Mouse (Mus musculus): ENCODE measurements around the gene Gm48551.

Gene Gm48551

DNA sequence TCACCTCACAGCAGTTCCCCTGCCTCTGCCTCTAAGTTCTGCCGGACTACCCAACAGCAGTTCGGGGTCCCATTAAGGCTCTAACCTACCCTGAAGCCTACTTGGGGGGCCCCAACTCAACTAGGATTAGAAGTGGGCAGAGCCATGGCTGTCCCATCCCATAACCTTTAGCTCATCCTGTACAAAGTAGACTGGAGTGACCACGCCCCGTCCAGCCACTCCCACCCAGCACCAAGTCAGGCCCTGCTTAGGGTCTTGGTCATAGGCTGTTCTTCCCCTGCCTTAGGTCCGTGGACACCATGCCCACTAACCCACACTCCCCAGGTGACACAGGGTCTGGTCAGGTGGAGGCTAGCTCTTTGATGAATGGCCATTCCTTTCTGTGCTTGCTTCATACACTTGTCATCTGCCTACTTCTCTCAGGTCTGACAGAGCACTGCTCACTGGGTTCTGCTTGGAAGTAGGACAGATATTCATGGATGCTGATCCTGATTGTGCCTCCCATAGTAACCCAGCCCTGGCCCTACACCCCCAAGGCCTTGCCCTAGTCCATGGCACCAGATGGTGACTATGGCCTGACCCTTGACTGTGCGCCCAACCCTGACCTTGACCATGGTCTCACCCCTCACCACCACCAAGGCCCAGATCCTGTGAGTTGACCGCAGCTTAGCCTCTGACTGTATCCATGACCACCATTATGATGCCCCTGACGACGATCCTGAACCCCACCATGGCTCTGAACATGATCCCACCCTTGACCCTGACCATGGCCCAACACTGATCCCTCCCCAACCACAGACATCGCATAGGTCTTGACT, 35.1 kb downstream of the Gm48551 start:
- no peak for DNase-seq

DNA sequence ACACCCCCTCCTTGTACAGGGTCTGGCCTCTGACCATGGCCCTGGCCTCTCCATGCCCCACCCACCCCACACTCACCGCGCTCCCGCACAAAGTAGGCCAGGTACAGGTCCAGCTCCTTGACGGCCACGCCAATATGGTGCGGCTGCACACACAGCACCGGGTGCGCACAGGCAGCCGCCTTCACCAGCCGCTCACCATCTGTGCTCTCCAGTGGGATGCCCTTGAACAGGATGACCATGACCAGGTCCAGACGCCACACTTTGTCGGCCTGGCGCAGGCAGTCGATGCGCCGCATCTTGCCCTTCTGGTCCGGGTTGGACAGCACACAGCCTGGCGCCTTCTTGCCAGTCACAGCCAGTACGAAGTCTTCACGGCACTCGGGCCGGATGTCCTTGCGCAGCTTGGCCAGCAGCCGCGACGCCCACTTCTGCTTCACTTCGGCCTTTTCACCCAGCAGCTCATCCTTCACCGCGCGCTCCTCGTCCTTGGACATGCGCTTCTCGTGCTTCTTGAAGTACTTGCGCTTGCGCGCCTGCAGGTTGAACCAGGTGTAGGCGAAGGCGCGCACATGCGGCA, 36.0 kb downstream of the Gm48551 start:
- DNase-seq, result peak; percentile 45

GRCm38 (mm10) chr10:81421041-81421796, 37.0 kb downstream of the Gm48551 start:
- DNase-seq, result peak; percentile 0

- DNase-seq, result peak; percentile 1
These were observed 37.5 kb downstream of the Gm48551 start for GRCm38 (mm10) chr10:81421797-81422100.

DNA sequence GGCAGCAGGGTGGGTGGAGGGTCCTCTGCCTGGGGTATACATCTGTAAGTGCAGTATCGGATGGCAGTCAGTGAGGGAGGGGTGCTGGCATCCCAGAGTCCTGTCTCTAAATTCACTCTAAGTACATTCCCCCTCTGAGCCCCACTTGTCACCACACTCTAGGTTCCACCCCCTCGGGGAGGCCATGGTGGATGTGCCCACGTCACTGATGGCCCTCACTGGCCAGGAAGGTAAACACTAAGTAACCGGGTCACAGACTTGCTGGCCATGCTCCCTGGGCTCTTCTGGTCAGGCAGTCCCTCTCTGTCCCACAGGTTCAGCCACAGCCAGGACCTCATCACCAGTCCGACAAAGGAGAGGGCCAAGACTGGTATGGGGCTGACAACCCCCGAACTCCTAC, 37.9 kb downstream of the Gm48551 start:
- peak; percentile 27 for DNase-seq

DNA sequence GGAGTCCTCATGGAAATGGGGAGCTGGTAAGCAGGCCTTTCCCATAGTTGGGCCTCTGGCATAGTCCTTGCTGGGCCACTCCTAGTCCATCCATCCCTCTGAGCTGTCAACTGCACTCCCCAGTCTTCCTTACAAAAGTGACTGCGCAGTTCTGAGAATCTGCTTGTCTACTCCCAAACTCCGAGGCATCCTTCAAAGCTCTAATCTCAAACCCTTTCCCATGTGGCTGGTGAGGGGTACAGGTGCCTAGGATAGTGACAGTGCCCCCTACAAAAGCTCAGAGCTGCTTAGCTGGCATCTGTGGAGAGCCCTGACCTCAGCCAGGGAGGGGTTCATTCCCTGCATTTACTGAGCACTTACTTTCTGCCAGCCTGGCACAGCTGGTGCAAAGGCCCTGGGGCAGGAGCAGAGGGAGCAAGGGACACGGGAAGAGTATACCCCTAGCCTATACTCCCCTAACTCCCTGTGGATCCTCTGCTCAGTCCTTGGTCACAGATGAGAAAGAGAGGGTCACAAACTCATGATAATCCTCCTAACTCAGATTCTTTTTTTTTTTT, 38.5 kb downstream of the Gm48551 start:
- no peak for DNase-seq

DNA sequence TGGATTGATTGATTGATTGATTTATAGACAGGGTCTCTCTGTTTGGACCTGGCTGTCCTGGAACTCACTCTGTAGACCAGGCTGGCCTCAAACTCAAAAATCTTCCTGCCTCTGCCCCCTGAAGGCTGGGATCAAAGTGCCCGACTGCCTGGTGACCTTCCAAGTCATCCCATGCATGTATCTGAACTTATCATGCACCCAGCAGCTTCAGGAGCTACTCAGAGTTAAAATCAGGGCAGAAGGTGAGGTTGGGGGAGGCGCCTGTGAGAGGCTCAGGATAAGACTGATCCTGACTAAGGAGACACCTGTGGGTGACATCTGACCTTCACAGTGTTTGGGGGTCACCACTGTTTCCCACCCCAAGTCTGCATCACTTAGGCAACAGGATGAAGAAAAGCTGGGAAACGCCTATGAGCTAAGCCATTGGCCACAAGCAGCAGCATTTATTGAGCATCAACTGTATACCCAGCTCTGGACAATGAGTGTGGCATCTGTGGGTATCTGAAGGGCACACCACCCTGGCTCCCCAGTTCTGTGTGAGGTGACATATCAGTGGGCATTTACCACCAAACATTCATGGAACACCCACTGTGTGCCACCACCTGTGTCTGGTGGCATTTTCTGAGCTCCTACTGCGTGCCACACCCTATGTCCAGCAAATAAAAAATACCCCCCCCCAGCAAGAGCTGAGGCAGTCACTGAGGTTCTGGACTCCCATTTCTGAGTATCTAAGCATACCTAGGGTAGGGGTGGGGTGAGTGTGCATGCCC, 39.4 kb downstream of the Gm48551 start:
- DNase-seq, result no peak

GRCm38 (mm10) chr10:81424246-81425051, 40.2 kb downstream of the Gm48551 start:
- peak; percentile 46 for DNase-seq

GRCm38 (mm10) chr10:81425236-81425850, 41.1 kb downstream of the Gm48551 start:
- DNase-seq, result peak; percentile 16

- DNase-seq, result peak; percentile 15
These were observed 41.9 kb downstream of the Gm48551 start for GRCm38 (mm10) chr10:81426081-81426671.

DNA sequence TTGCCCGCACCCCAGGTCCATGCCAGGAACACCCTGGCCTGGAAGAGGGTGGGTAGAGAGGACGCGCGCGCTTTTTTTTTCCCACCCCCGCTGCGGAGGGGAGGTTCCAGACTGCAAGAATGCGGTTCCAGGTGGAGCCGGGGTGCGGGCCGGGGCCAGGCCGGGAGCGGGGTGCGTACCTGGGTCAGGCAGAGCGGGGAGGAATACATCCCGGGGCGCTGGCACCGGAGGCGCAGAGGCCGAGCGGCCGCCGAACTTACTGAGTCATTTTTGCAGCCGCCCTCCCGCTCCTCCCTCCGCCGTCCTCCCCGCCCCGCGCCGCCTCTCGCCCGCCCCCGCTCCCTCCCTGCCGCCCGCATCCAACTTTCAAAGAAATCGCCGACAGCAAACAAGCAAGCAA, 42.6 kb downstream of the Gm48551 start:
- DNase-seq, result peak; percentile 77

- DNase-seq, result no peak
These were observed 43.1 kb downstream of the Gm48551 start for GRCm38 (mm10) chr10:81427327-81427726.

DNA sequence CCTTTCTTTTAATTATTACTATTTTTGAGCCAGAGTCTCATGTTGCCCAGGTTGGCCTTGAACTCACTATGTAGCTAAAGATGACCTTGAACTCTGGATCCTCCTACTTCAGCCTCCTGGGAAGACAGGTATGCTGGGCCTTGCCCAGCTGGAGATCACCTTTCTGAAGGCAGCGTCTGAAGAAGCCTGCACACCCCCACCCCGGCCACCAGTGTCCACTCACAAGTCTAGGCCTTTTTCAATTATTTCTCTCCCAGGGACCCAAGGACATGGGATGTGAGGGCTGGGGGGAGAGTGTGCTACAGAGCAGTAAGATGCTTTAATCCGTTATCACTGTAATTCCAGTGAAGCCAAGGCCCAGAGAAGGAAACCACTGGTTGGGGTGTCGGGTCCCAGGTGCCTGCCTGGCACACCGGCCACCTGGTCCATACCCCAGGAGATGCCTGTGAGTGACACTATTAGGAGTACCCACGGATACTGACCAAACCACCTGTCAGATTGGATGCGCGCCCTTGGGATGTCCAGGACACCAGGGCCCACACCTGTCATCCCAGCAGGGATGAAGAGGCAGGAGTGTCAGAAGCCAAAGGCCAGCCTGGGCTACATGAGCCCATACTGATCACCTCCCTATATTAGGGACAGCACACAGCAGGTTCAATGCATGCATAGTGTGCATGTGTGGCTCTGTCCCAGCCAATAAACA, 43.7 kb downstream of the Gm48551 start:
- DNase-seq, result no peak

GRCm38 (mm10) chr10:81428507-81428870, 44.2 kb downstream of the Gm48551 start:
- no peak for DNase-seq

DNA sequence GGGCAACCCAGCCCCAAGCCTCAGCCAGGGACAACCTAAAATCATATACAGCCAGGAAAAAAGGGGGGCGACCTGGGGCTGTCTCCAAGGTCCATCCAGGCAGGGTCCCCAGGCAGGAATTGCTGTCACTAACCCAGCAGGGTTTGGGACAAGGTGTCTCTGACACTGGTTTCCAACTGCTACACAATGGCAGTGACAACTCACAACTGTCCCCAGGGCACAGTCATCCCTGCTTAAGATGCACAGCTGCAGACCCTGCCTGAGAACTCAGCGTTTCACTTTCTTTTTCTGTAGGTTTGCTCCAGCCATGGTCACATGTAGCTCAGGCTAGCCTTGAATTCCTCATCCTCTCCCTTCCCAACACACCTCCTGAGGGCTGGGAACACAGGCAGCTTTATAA, 44.8 kb downstream of the Gm48551 start:
- no peak for DNase-seq

DNA sequence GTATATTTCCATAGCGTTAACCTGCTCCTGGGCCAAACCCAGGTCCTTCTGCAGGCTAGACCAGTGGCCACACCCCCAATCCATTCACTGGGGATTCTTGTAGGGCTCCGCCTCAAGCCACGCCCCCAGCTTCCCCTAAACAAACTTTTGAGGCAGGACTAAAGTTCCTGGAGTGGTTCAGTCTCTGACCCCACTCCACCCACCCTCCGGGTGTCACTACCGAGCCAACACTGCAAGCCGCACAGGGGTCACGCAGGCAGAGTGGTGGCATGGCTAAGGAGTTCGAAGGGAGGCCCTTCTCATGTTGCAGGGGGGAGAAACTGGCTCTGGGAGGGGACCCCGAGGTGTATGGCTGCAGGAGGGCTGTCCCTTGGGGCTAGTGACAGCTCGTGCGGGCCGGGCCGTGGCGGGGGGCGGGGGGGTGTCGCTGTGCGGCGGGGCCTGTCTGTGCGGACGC, 45.4 kb downstream of the Gm48551 start:
- DNase-seq, result peak; percentile 92

DNA sequence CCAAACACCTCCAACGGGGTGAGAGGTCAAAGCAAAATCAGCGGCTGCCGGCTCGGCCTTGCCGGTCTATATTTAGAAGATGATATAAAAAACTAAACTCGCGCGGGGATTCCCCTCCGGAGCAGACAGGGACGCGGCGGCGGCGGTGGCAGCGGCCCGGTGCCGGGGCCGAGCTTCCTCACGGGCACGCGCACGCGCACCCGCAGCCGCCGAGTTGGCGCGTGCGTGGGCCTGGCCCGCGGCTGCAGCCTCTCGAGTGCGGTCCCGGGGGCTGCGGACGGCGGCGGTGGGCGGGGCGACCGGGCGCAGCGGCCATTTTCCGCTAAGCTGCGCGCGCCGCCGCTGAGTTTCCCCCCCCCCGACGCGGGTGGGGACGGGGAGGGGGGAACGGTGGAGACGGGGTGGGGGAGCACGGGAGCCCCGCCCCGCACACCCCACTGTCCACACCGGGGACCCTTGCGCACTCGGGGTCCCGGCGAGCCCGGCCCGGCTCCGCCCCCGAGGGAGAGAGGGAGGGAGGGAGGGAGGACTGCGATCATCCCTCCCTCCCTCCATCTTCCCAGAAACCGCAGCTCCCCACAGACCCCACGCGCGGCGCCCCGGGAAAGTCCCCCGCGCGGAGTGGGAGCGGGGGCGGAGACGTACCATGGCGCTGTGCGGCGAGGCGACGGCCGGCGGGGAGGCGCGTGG, 46.0 kb downstream of the Gm48551 start:
- peak; percentile 80 for DNase-seq

DNA sequence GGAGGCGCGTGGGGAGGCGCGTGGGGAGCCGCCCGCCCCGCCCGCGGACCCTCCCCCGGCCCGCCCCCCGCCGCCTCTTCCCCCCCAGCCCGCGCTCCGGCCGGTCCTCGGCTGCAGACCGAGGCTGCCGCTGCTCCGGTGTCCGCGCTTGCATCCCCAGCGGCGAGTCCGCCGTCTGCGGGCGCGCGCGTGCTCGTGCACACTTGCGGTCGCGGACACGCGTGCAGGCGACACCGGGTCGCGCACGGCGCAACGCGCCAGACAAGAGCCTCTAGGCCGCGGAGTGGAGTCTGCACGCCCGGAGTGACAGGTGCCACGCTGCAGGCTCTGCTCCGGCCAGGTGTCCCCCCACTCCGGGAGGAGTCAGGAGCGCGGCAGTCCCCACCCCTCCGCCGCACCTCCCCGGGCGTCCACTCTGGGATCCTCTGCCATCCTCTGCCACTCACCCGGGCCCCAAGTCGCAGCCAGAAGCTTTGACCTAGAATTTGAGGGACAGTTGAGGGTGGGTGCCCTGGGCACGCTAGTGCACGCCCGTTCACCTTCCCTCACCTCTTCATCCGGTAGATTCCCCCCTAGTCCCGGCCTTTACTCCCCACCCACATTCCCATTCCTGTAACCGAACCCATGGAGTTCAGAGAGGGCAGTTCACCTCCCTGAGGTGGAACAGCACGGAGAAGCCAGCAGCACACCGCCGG, 46.7 kb downstream of the Gm48551 start:
- DNase-seq, result no peak

- DNase-seq, result no peak
These were observed 47.4 kb downstream of the Gm48551 start for GRCm38 (mm10) chr10:81431526-81432168.
